Mouse (Mus musculus) mesoderm, embryonic 11.5 days (tissue): ENCODE data around the gene Trim40.

Experiments used
- DNase-seq: peaks from one replicate; pipeline ENCODE4 v3.0.0-alpha.2; 2012; ENCODE audit warnings: low read depth, low spot score

Trim40 gene

GRCm38 (mm10) chr17:36890073-36890903, at the start of gene Trim40:
Gene Trim40, minus strand, starts transcription at chr17:36890123.
- no peak for DNase-seq

GRCm38 (mm10) chr17:36938056-36938455, 48.1 kb upstream of the Trim40 start:
- DNase-seq, result no peak

GRCm38 (mm10) chr17:36931806-36932205, 41.9 kb upstream of the Trim40 start:
- no peak for DNase-seq

- no peak for DNase-seq
These were observed 41.2 kb upstream of the Trim40 start for GRCm38 (mm10) chr17:36931130-36931529.

- no peak for DNase-seq
These were observed 40.3 kb upstream of the Trim40 start for GRCm38 (mm10) chr17:36930233-36930632.

- DNase-seq, result no peak
These were observed 39.5 kb upstream of the Trim40 start for GRCm38 (mm10) chr17:36929236-36929932.

- DNase-seq, result no peak
These were observed 37.7 kb upstream of the Trim40 start for GRCm38 (mm10) chr17:36927496-36928120.

- DNase-seq, result no peak
These were observed 33.6 kb upstream of the Trim40 start for GRCm38 (mm10) chr17:36923491-36923890.

- no peak for DNase-seq
These were observed 32.8 kb upstream of the Trim40 start for GRCm38 (mm10) chr17:36922715-36923114.

- DNase-seq, result no peak
These were observed 30.3 kb upstream of the Trim40 start for GRCm38 (mm10) chr17:36920239-36920638.

GRCm38 (mm10) chr17:36915076-36915475, 25.2 kb upstream of the Trim40 start:
- DNase-seq, result peak; percentile 64

- DNase-seq, result peak; percentile 85
These were observed 24.2 kb upstream of the Trim40 start for GRCm38 (mm10) chr17:36914108-36914507.

- no peak for DNase-seq
These were observed 22.1 kb upstream of the Trim40 start for GRCm38 (mm10) chr17:36912031-36912430.

GRCm38 (mm10) chr17:36909802-36910201, 19.9 kb upstream of the Trim40 start:
- DNase-seq, result no peak

- no peak for DNase-seq
These were observed 18.3 kb upstream of the Trim40 start for GRCm38 (mm10) chr17:36908235-36908634.

GRCm38 (mm10) chr17:36903651-36904050, 13.7 kb upstream of the Trim40 start:
- DNase-seq, result no peak

- no peak for DNase-seq
These were observed 10.8 kb upstream of the Trim40 start for GRCm38 (mm10) chr17:36900691-36901090.

GRCm38 (mm10) chr17:36900001-36900400, 10.1 kb upstream of the Trim40 start:
- DNase-seq, result no peak

- no peak for DNase-seq
These were observed 9.5 kb upstream of the Trim40 start for GRCm38 (mm10) chr17:36899376-36899775.

GRCm38 (mm10) chr17:36897552-36898205, 7.8 kb upstream of the Trim40 start, which contains the start of gene Trim31:
Gene Trim31, plus strand, starts transcription at chr17:36898118.
- no peak for DNase-seq

- DNase-seq, result no peak
These were observed 7.1 kb upstream of the Trim40 start for GRCm38 (mm10) chr17:36897065-36897464.

- peak; percentile 56 for DNase-seq
These were observed 6.7 kb upstream of the Trim40 start for GRCm38 (mm10) chr17:36896583-36896982.
